Mouse (Mus musculus) CH12.LX (cell line): ENCODE results near the gene Calhm2. TPM values are rescaled to one million over a fixed set of nuclear protein-coding genes. Genes with fewer than 3 reads are reported as not detected.

ENCODE experiments used
- DNase-seq: peaks from one replicate; pipeline ENCODE4 v3.0.0-alpha.2; 2013; ENCODE audit errors: extremely low read depth
- H3K27ac ChIP-seq: 2 replicates; pipeline ENCODE4 v1.5.1; 2012; ENCODE audit warnings: low read depth, mild to moderate bottlenecking, control low read depth, moderate library complexity; ENCODE audit not compliant: insufficient read depth
- H3K27me3 ChIP-seq: replicated peaks from 2 replicates; pipeline ENCODE3; 2012; ENCODE audit warnings: inconsistent platforms
- H3K36me3 ChIP-seq, 2 experiments: replicated peaks in 1 of 2; 2 replicates each; pipeline versions ENCODE3 to v1.6.1; 2012; ENCODE audit warnings: inconsistent platforms in 1 of 2, low read length in 1 of 2, mild to moderate bottlenecking in 1 of 2, mixed read lengths in 1 of 2, moderate library complexity in 1 of 2; ENCODE audit not compliant: control insufficient read depth in 1 of 2, insufficient read depth in 1 of 2
- H3K4me1 ChIP-seq, 2 experiments: 2 replicates each; pipeline ENCODE4 v1.6.1; 2012; ENCODE audit warnings: inconsistent platforms in 1 of 2, moderate library complexity in 1 of 2; ENCODE audit not compliant: insufficient read depth in 2 of 2, control insufficient read depth in 1 of 2
- H3K4me2 ChIP-seq: 2 replicates; pipeline ENCODE4 v1.6.1; 2012; ENCODE audit warnings: low read depth, mild to moderate bottlenecking, control low read depth; ENCODE audit not compliant: poor library complexity, insufficient read depth, severe bottlenecking
- H3K4me3 ChIP-seq, 3 experiments: fragments of 150-350 bp in 1 of 3; sonication (generic) in 1 of 3; replicated peaks in 1 of 3; 2 replicates each; pipeline versions ENCODE3 to v1.5.1; 2011 to 2012; ENCODE audit warnings: low read depth in 2 of 3, low read length in 2 of 3, mild to moderate bottlenecking in 2 of 3, moderate library complexity in 2 of 3, control low read depth in 1 of 3, improper control_type of control experiment in 1 of 3, inconsistent platforms in 1 of 3, mixed read lengths in 1 of 3; ENCODE audit not compliant: poor library complexity in 1 of 3
- H3K79me2 ChIP-seq: replicated peaks from 2 replicates; pipeline ENCODE4 v1.6.1; 2012; ENCODE audit warnings: mild to moderate bottlenecking, moderate library complexity; ENCODE audit not compliant: control insufficient read depth, poor library complexity, insufficient read depth, severe bottlenecking; ENCODE audit errors: extremely low read depth
- H3K9ac ChIP-seq: 2 replicates; pipeline ENCODE4 v1.6.1; 2012; ENCODE audit warnings: low read depth, mild to moderate bottlenecking, control low read depth, moderate library complexity; ENCODE audit not compliant: insufficient read depth
- H3K9me3 ChIP-seq: replicated peaks from 2 replicates; pipeline ENCODE3; 2012; ENCODE audit warnings: low read length, inconsistent platforms, mixed read lengths
- BHLHE40 ChIP-seq: IDR thresholded peaks from 2 replicates; pipeline ENCODE4 v1.6.1; 2011; ENCODE audit warnings: mild to moderate bottlenecking, low read depth, low read length, improper control_type of control experiment
- CHD1 ChIP-seq: IDR thresholded peaks from 2 replicates; pipeline ENCODE4 v1.6.1; 2012; ENCODE audit warnings: low read depth, low read length, improper control_type of control experiment, inconsistent platforms
- CHD2 ChIP-seq: IDR thresholded peaks from 2 replicates; pipeline ENCODE4 v1.6.1; 2011; ENCODE audit warnings: low read length, improper control_type of control experiment
- CTCF ChIP-seq, 2 experiments: IDR thresholded peaks in 1 of 2; conservative IDR thresholded peaks in 1 of 2; 2 replicates each; pipeline ENCODE4 v1.5.1; 2011 to 2012; ENCODE audit warnings: low read depth in 2 of 2, low read length in 2 of 2, improper control_type of control experiment in 1 of 2, inconsistent platforms in 1 of 2, mild to moderate bottlenecking in 1 of 2, moderate library complexity in 1 of 2
- E2F4 ChIP-seq: IDR thresholded peaks from 2 replicates; pipeline ENCODE4 v1.6.1; 2011; ENCODE audit warnings: low read depth, low read length, improper control_type of control experiment; ENCODE audit not compliant: insufficient replicate concordance
- ELF1 ChIP-seq: IDR thresholded peaks from 2 replicates; pipeline ENCODE4 v1.6.1; 2014; ENCODE audit warnings: low read depth, mild to moderate bottlenecking, inconsistent platforms, low read length, improper control_type of control experiment
- ETS1 ChIP-seq: conservative IDR thresholded peaks from 2 replicates; pipeline ENCODE4 v1.6.1; 2012; ENCODE audit warnings: low read depth, mild to moderate bottlenecking, inconsistent platforms, low read length, improper control_type of control experiment, moderate library complexity
- GABPA ChIP-seq: IDR thresholded peaks from 2 replicates; pipeline ENCODE4 v1.6.1; 2012; ENCODE audit warnings: low read depth, low read length, improper control_type of control experiment, inconsistent platforms; ENCODE audit not compliant: insufficient replicate concordance
- IRF4 ChIP-seq: IDR thresholded peaks from 2 replicates; pipeline ENCODE4 v1.6.1; 2014; ENCODE audit warnings: low read depth, mild to moderate bottlenecking, inconsistent platforms, low read length, improper control_type of control experiment
- MXI1 ChIP-seq: IDR thresholded peaks from 2 replicates; pipeline ENCODE4 v1.6.1; 2011; ENCODE audit warnings: mild to moderate bottlenecking, low read depth, low read length, improper control_type of control experiment
- NELFE ChIP-seq: IDR thresholded peaks from 2 replicates; pipeline ENCODE4 v1.6.1; 2011; ENCODE audit warnings: low read depth, low read length, improper control_type of control experiment
- PAX5 ChIP-seq: IDR thresholded peaks from 2 replicates; pipeline ENCODE4 v1.6.1; 2012; ENCODE audit warnings: low read length, inconsistent platforms, mixed read lengths
- POLR2A ChIP-seq: IDR thresholded peaks from 2 replicates; pipeline ENCODE4 v1.6.1; 2011; ENCODE audit warnings: low read depth, mild to moderate bottlenecking, improper control_type of control experiment, low read length
- RCOR1 ChIP-seq: conservative IDR thresholded peaks from 2 replicates; pipeline ENCODE4 v1.6.1; 2012; ENCODE audit warnings: low read depth, mild to moderate bottlenecking, inconsistent platforms, low read length, improper control_type of control experiment
- SIN3A ChIP-seq: IDR thresholded peaks from 2 replicates; pipeline ENCODE4 v1.6.1; 2012; ENCODE audit warnings: low read length, improper control_type of control experiment, inconsistent platforms
- SMC3 ChIP-seq: IDR thresholded peaks from 2 replicates; pipeline ENCODE4 v1.6.1; 2011; ENCODE audit warnings: low read depth, low read length, improper control_type of control experiment
- TBP ChIP-seq: conservative IDR thresholded peaks from 2 replicates; pipeline ENCODE4 v1.6.1; 2011; ENCODE audit warnings: low read depth, low read length, improper control_type of control experiment
- UBTF ChIP-seq: IDR thresholded peaks from 2 replicates; pipeline ENCODE4 v1.6.1; 2012; ENCODE audit warnings: low read depth, mild to moderate bottlenecking, inconsistent platforms, low read length, improper control_type of control experiment, moderate library complexity
- USF2 ChIP-seq: conservative IDR thresholded peaks from 2 replicates; pipeline ENCODE4 v1.6.1; 2011; ENCODE audit warnings: low read depth, low read length, improper control_type of control experiment
- ZC3H11A ChIP-seq: IDR thresholded peaks from 2 replicates; pipeline ENCODE4 v1.6.1; 2012; ENCODE audit warnings: low read depth, mild to moderate bottlenecking, inconsistent platforms, low read length, improper control_type of control experiment
- ZMIZ1 ChIP-seq: IDR thresholded peaks from 2 replicates; pipeline ENCODE4 v1.6.1; 2012; ENCODE audit warnings: low read depth, mild to moderate bottlenecking, inconsistent platforms, low read length, improper control_type of control experiment
- dilution Hi-C: fragments of 300-500 bp; cut with MboI; formaldehyde crosslinking; loops from 2 replicates; pipeline ENCODE4 v1.14.3; 2020; ENCODE audit warnings: low sequenced_read_pairs; ENCODE audit not compliant: extremely low pct_unique_long_range_greater_than_20kb, extremely low pct_ligation_motif_present
- in situ Hi-C: fragments of 300-500 bp; cut with MboI; formaldehyde crosslinking; loops from 3 replicates; pipeline ENCODE4 v1.14.3; 2019; ENCODE audit warnings: low sequenced_read_pairs, low pct_ligation_motif_present, low pct_unique_long_range_greater_than_20kb, mixed read lengths
- polyA plus RNA-seq: library from polyadenylated mRNA; unstranded; fragments of >175 nt; gene quantifications from 2 replicates; pipeline ENCODE4 v1.2.1, GENCODE M21; 2012; ENCODE audit warnings: low read depth; ENCODE audit not compliant: insufficient read length
- total RNA-seq, 2 experiments: library from RNA; depleted of rRNA; stranded (reverse); fragments of 300-350 nt in 1 of 2; fragments of >200 nt in 1 of 2; gene quantifications; 2 replicates each; pipeline ENCODE4 v1.2.3; 2012 to 2014

Calhm2 gene
- total RNA-seq (2012; rRNA removed) (10.4 and 11.9 TPM in 2 replicates), total RNA-seq (2014; rRNA removed) (6.3 and 6.5 TPM in 2 replicates), polyA plus RNA-seq (9.0 and 10.1 TPM in 2 replicates)

DNA sequence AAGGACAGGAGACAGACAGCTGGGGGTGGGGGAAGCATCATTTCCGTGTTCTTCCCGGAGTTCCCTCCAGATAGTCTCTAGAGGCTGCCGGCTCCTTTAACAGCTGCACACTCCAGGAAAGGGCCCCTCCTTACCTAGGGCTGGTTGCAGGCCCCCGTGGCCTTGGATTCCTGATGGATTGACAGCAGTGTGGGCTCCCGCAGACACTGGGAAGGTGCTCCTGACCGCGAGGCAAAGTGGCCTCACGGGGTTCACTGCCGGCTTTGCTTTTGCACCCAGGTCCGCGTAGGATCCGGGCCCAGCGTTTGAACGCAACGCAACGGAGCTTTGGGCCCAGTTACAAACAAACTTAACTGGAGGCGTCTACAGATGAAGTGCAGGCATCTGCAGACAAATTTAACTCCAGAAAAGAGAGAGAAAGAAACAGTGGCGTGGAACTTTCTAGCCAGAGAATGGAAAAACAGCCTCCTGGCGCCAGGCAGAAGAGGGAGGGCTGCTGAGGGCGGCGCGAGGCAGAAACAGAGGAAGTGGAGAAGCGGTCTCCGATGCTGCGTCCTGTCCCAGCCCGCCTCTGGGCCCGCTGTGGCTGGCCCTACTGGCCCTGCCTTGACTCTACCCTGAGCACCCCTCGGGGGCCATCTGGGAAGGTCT is at the start of gene Calhm2:
Gene Calhm2, minus strand, starts transcription at position 524 of the 651 bp plus-strand sequence.
- in situ Hi-C loops (no loop called here), dilution Hi-C loops (no loop called here)
- Histone ChIP-seq H3K9me3 (no peaks in the 10 kb centered on the region), H3K36me3 (peaks cover 12 to 25% of the 10 kb centered on the region in 2 experiments), H3K4me2 (peak within 1 kb of the TSS; percentile 92), H3K9ac (peak within 1 kb of the TSS; percentile 78), H3K79me2 (no peaks in the 10 kb centered on the region), H3K27me3 (peaks cover 1% of the 10 kb centered on the region), H3K4me3 (peak within 1 kb of the TSS; percentile 65 to 77 (median 68)), H3K4me1 (peaks cover 33 to 73% of the 10 kb centered on the region in 2 experiments), H3K27ac (peak within 1 kb of the TSS; percentile 43)
- 0 out of 2 replicates have a peak, but pooled peaks have one; percentile 36 for TF ChIP-seq NELFE
- TF ChIP-seq ZC3H11A: no peak
- peak; percentile 74; the same call in 1 of the 2 replicates for TF ChIP-seq UBTF
- peak; percentile 48 for TF ChIP-seq MXI1
- TF ChIP-seq TBP: no peak
- TF ChIP-seq IRF4: 0 out of 2 replicates have a peak, but pooled peaks have one; percentile 12
- TF ChIP-seq SIN3A: peak; percentile 53; the same call in 1 of the 2 replicates
- peak; percentile 57 for TF ChIP-seq ELF1
- no peak for TF ChIP-seq CHD2
- TF ChIP-seq POLR2A: peak; percentile 58
- DNase-seq: peak; percentile 46

DNA sequence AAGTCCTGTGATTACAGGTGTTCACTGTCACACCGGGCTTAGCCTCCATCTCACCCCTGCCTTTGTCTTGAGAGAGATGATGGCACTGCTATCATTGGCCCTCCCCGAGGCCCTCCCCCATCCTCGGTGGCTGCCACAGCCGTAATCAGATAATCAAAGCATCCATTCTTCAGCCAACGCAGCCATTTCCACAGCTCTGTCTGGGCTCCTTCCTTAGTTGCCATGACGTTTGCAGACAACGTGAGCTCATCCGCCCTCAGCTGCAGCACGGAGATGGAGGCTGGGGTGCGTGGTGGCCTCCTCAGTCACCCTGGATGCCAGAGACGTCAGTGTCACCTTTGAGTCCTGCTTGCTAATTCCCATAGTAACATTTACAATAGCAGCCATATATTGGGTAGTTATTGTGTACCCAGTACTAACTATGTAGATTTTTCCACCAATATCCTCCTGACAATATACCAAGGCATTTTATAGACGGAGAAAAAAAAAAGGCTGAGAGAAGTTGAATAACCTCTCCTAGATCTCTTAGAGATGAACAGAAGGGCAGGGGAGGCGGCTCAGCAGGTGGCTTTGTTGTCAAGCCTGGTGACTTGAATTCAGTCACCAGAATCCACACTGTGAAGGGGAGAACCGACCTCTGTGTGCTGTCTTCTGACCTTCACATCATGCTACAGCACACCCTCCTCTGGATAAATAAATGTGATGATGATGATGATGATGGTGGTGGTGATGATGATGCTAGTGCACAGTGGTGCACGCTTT is 48.6 kb upstream of the Calhm2 start:
- dilution Hi-C loops (no loop called here), in situ Hi-C loops (no loop called here)
- DNase-seq: no peak
- Histone ChIP-seq H3K9me3 (peaks cover 9% of the 10 kb centered on the region), H3K27me3 (peaks cover 58% of the 10 kb centered on the region), H3K4me1 (peaks cover 0 to 6% of the 10 kb centered on the region in 2 experiments; a peak in 2 of 4 replicates), H3K36me3 (no peaks in the 10 kb centered on the region), H3K9ac (no peak overlapping the region), H3K4me2 (no peak overlapping the region), H3K27ac (no peak overlapping the region), H3K79me2 (no peaks in the 10 kb centered on the region), H3K4me3 (no peak overlapping the region)
- TF ChIP-seq POLR2A (no peak), TBP (no peak), GABPA (no peak), ZMIZ1 (no peak), USF2 (no peak), SMC3 (no peak), E2F4 (no peak), ETS1 (no peak), IRF4 (no peak), CTCF (conservative IDR thresholded peaks at IDR 0.05 in 1 of 2, IDR thresholded peaks at IDR 0.05 in 1 of 2; ENCODE audit: low read depth in 2 of 2, low read length in 2 of 2) (no peak), PAX5 (no peak), BHLHE40 (no peak), CHD1 (no peak), RCOR1 (no peak)
